Mouse (Mus musculus): ENCODE data around the gene Schip1. TPM values are rescaled to one million over a fixed set of nuclear protein-coding genes. Genes with fewer than 3 reads are reported as not detected.

The Schip1 gene
- polyA plus RNA-seq, 1 experiment, result 8.0 TPM

DNA sequence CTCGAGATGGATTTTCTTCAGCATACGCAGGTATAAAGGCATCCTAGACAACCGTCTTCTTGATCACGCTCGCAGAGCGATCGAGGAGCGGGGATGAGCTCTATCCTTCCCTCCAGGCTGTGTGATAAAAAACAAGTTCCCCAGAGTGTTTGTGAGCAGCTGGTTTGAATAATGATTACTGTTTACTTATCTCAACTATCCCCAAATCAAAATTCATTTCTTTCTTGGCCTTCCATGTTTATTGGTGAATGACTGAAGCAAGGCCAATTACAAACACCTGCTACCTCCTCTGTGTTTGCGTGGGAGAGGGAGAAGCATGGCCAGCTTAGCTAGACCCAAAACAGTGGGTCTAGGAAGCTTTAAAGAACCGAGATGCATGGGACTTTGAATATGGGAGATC lies 540.4 kb downstream of the Schip1 start:
- TF ChIP-seq POLR2A (IDR thresholded peaks at IDR 0.05; ENCODE audit: borderline replicate concordance, control insufficient read depth, low read depth, low read length) (no peak), CTCF (IDR thresholded peaks at IDR 0.05; ENCODE audit: control insufficient read depth, insufficient read depth, low read length) (no peak)
- Histone ChIP-seq H3K4me1 (ENCODE audit: control insufficient read depth, insufficient read depth, low read length) (no peaks in the 10 kb centered on the region), H3K4me3 (replicated peaks; ENCODE audit: control insufficient read depth, low read depth, low read length) (no peak overlapping the region), H3K27ac (ENCODE audit: control insufficient read depth, insufficient read depth, low read depth, low read length, poor library complexity) (no peak overlapping the region)
- WGBS, result 83% methylated on average over 10 of the region's 10 CpGs

- no peak for TF ChIP-seq POLR2A (IDR thresholded peaks at IDR 0.05; ENCODE audit: borderline replicate concordance, control insufficient read depth, low read depth, low read length)
- 76% methylated on average over 7 of the region's 7 CpGs for WGBS
- Histone ChIP-seq H3K4me3 (replicated peaks; ENCODE audit: control insufficient read depth, low read depth, low read length) (no peak overlapping the region), H3K4me1 (ENCODE audit: control insufficient read depth, insufficient read depth, low read length) (no peaks in the 10 kb centered on the region; the same call in 1 of the 2 replicates), H3K27ac (ENCODE audit: control insufficient read depth, insufficient read depth, low read depth, low read length, poor library complexity) (no peak overlapping the region)
These were observed 541.5 kb downstream of the Schip1 start for GRCm38 (mm10) chr3:68605942-68606603.

DNA sequence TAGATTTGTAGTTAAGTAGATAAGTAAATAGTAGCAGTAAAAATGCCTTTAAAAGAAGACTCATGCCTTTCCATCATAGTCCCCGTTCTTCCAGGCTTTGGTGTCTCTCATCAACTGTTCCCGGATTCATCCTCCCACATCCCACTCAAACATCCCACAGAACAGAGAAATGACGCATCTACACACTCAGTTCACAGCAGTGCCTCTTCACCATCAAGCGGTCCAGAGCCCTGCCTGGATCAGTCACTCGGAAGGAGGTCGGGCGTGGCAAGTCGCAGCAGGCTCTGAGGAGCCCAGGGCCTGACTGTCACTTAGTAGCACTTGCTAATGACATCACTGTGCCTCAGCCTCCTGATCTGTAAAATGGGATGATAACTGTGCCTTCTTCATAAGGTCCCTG lies 542.1 kb downstream of the Schip1 start:
- 92% methylated on average over 8 of the region's 8 CpGs for WGBS

DNA sequence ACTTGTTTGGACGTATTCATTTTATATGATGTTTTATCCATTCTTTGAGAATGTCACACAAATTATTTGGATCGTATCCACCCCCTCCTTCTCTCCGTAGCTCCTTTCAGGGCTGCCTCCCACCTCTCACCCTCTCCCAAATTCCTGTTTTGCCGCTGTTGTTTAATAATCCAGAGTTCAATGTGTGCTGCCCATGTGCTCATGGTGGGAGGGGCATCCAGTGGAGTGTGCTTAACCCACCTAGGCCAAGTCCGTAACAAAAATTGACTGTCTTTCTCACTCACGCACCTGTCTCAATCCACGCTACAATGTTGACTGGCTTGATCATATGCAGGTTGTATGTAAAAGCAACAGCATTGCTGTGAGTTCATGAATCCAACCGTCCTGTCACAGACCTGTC lies 542.7 kb downstream of the Schip1 start:
- TF ChIP-seq POLR2A (IDR thresholded peaks at IDR 0.05; ENCODE audit: borderline replicate concordance, control insufficient read depth, low read depth, low read length) (no peak), CTCF (IDR thresholded peaks at IDR 0.05; ENCODE audit: control insufficient read depth, insufficient read depth, low read length) (no peak)
- WGBS, result 91% methylated on average over 8 of the region's 8 CpGs
- Histone ChIP-seq H3K4me3 (replicated peaks; ENCODE audit: control insufficient read depth, low read depth, low read length) (no peak overlapping the region), H3K4me1 (ENCODE audit: control insufficient read depth, insufficient read depth, low read length) (no peaks in the 10 kb centered on the region; the same call in 1 of the 2 replicates), H3K27ac (ENCODE audit: control insufficient read depth, insufficient read depth, low read depth, low read length, poor library complexity) (no peak overlapping the region)

More for the DNA sequence above, 542.1 kb downstream of the Schip1 start:
- H3K27ac ChIP-seq (ENCODE audit: control insufficient read depth, insufficient read depth, low read depth, low read length, poor library complexity), result no peak overlapping the region
- no peak overlapping the region for H3K4me3 ChIP-seq (replicated peaks; ENCODE audit: control insufficient read depth, low read depth, low read length)
- H3K4me1 ChIP-seq (ENCODE audit: control insufficient read depth, insufficient read depth, low read length), result no peaks in the 10 kb centered on the region; the same call in 1 of the 2 replicates
- TF ChIP-seq POLR2A (IDR thresholded peaks at IDR 0.05; ENCODE audit: borderline replicate concordance, control insufficient read depth, low read depth, low read length) (no peak), CTCF (IDR thresholded peaks at IDR 0.05; ENCODE audit: control insufficient read depth, insufficient read depth, low read length) (no peak)

DNA sequence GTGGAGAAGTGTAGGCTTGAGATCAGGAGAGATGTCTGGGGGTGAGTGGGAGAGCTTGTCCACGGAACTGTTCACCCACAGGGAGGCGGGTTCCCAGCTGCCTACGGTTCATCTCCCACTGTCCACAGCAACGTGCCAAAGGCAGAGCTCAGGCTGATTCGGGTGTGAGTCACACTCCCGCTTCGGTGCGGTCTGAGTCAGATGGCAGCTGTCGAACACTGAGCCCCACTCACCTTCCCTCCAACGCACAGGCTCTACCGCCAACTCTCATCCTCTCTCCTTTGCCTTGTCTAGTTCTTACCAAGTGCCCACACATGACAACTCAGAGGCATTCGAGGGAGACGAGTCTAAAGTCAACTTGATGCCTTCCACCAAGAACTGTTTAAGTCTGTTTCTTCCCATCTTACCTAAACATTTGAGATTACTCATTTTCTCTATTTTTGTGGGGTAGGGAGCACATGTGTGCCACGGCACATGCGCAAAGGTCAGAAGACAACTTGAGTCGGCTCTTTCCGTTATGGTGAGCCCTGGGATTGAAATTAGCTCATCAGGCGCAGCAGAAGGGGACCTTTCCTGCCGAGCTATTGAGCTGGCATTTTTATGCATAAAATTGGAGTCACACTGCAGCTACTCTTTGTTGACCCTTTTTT lies 544.4 kb downstream of the Schip1 start:
- 82% methylated on average over 19 of the region's 19 CpGs for WGBS
- no peak overlapping the region for H3K4me3 ChIP-seq (replicated peaks; ENCODE audit: control insufficient read depth, low read depth, low read length)
- TF ChIP-seq CTCF (IDR thresholded peaks at IDR 0.05; ENCODE audit: control insufficient read depth, insufficient read depth, low read length), result no peak
- no peak for TF ChIP-seq POLR2A (IDR thresholded peaks at IDR 0.05; ENCODE audit: borderline replicate concordance, control insufficient read depth, low read depth, low read length)
- H3K4me1 ChIP-seq (ENCODE audit: control insufficient read depth, insufficient read depth, low read length), result no peaks in the 10 kb centered on the region; the same call in 1 of the 2 replicates
- H3K27ac ChIP-seq (ENCODE audit: control insufficient read depth, insufficient read depth, low read depth, low read length, poor library complexity), result no peak overlapping the region

GRCm38 (mm10) chr3:68610011-68610410 lies 545.4 kb downstream of the Schip1 start:
- H3K4me1 ChIP-seq (ENCODE audit: control insufficient read depth, insufficient read depth, low read length), result no peaks in the 10 kb centered on the region; the same call in 1 of the 2 replicates
- TF ChIP-seq POLR2A (IDR thresholded peaks at IDR 0.05; ENCODE audit: borderline replicate concordance, control insufficient read depth, low read depth, low read length) (no peak), CTCF (IDR thresholded peaks at IDR 0.05; ENCODE audit: control insufficient read depth, insufficient read depth, low read length) (no peak)
- 50% methylated on average over 6 of the region's 6 CpGs for WGBS

DNA sequence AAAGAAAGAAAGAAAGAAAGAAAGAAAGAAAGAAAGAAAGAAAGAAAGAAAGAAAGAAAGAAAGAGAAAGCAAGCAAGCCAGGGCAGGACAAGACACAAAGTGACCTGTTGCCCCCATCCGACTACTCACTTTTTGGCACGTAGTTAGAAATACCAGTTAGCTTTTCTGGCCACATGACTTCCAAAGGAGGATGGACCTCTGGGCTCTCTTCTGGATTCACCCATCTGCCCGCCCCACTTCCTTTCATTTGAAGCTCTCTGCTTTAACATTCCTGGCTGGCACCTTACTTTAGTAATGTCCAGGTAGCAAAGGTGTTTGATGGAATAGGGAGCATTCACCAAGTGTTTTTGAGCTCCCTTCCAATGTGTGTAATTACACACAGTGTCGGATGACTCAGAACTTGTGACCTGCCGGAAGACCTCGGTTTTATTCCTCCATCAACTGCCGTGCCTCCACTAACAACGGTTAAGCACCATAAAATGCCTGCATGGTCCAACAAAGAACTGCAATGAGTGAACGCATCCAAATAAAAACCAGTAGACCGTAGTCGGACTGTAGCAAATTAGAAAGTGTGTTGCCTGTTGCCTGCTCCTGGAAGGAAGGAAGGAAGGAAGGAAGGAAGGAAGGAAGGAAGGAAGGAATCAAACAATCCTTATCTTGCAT lies 546.1 kb downstream of the Schip1 start:
- no peak overlapping the region for H3K4me3 ChIP-seq (replicated peaks; ENCODE audit: control insufficient read depth, low read depth, low read length)
- WGBS, result 81% methylated on average over 11 of the region's 11 CpGs
- TF ChIP-seq POLR2A (IDR thresholded peaks at IDR 0.05; ENCODE audit: borderline replicate concordance, control insufficient read depth, low read depth, low read length), result no peak
- no peak for TF ChIP-seq CTCF (IDR thresholded peaks at IDR 0.05; ENCODE audit: control insufficient read depth, insufficient read depth, low read length)
- no peak overlapping the region for H3K27ac ChIP-seq (ENCODE audit: control insufficient read depth, insufficient read depth, low read depth, low read length, poor library complexity)
- peaks cover 4% of the 10 kb centered on the region; the same call in 1 of the 2 replicates for H3K4me1 ChIP-seq (ENCODE audit: control insufficient read depth, insufficient read depth, low read length)

More at GRCm38 (mm10) chr3:68610011-68610410, 545.4 kb downstream of the Schip1 start:
- H3K27ac ChIP-seq (ENCODE audit: control insufficient read depth, insufficient read depth, low read depth, low read length, poor library complexity), result no peak overlapping the region
- H3K4me3 ChIP-seq (replicated peaks; ENCODE audit: control insufficient read depth, low read depth, low read length), result no peak overlapping the region

All from bone marrow, adult 2 months (tissue).